8 mouse cellular contexts compared by ENCODE assay signal in the genomic region with DNA sequence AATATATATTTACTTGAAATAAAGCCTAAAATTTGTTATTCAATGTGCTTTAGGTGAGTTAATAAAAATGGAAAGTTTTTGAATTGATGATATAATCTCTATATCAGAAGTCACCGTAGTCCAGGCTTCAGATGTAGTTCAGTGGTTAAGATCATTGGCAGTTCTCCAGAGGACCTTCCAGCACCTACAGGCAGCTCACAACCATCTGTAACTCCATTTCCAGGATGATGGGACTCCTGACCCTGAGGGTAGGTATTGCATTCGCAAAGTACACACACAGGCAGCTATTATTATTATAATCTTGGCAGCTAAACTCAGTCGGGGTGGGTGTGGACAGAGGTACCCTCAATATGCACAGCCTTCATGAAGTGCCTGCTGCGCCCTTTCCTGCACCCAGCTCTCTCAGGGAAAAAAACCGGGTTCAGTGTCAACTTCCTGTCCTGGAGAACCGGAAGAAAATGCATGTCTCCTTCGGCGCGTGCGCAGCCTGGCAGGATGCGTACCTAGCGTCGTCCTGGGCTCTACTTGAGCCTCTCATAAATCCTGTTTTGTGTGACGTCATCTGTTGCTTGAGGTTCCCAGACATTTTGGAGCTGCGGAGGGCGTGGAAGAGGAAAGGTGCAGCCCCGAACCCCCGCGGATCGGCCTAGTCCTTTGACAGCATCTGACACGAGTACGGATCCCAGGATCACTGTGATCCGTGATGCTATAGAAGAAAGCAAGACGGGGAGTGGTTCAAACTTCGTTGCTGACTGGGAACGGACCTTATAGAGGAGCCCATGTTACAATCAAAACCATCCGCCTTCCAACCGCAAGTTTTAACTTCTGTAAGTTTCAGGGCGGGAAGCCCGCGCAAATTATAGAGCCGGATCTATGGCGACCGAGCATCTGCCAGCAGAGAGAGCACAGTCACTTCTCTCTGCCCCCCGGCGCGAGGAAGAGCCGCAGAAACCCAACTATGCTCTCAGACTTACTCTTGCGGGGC. TPM values are rescaled to one million over a fixed set of nuclear protein-coding genes. Genes with fewer than 3 reads are reported as not detected.
DNase-seq lines count a peak whose midpoint lies in the region; ATAC-seq and TF ChIP-seq lines count a peak whose summit lies in the region.

Gene Wdr5b (plus strand): TSS at position 551 of the 985 bp plus-strand sequence.

- peak; percentile 84 to 87 for DNase-seq in CD8-positive naive resting alpha-beta T cell, adult 2 months (ENCODE audit: low read depth in 2 of 2, low spot score in 2 of 2)
- peak; percentile 94 for DNase-seq in c-Kit-positive CD71-negative TER-119-negative erythroid progenitor cells, embryonic 14.5 days (ENCODE audit: low read depth)
- peak; percentile 87 for DNase-seq in forebrain, embryonic 10.5 days (ENCODE audit: extremely low spot score, low spot score)
- peak; percentile 93 to 97 for DNase-seq in kidney, postnatal 25 days
- peak; percentile 90 to 94 (median 92) for DNase-seq in liver, embryonic 14.5 days (ENCODE audit: low read depth in 3 of 3, low spot score in 3 of 3)
- DNase-seq in neural tube, embryonic 11.5 days (ENCODE audit: low spot score), result peak; percentile 90
- peak; percentile 92 for DNase-seq in stomach, postnatal 0 days (ENCODE audit: low spot score)

- 2% methylated on average over 39 of the region's 39 CpGs for WGBS in forebrain, embryonic 10.5 days
- WGBS in heart, embryonic 15.5 days, result 2% methylated on average over 39 of the region's 39 CpGs
- WGBS in liver, embryonic 14.5 days (ENCODE audit: insufficient replicate concordance), result under 1% methylated on average over 39 of the region's 39 CpGs
- 3% methylated on average over 39 of the region's 39 CpGs for WGBS in neural tube, embryonic 11.5 days
- WGBS in stomach, postnatal 0 days, result 2% methylated on average over 39 of the region's 39 CpGs

- peaks cover 44% of the 10 kb centered on the region for H3K36me3 ChIP-seq in forebrain, embryonic 10.5 days (replicated peaks)
- H3K36me3 ChIP-seq in heart, embryonic 15.5 days, result peaks cover 20% of the 10 kb centered on the region
- peaks cover 16% of the 10 kb centered on the region for H3K36me3 ChIP-seq in liver, embryonic 14.5 days (replicated peaks; ENCODE audit: control insufficient read depth, insufficient read depth, low read depth)
- 0 out of 2 replicates have a peak, but pooled peaks cover 1% of the 10 kb centered on the region for H3K36me3 ChIP-seq in neural tube, embryonic 11.5 days (ENCODE audit: control insufficient read depth, insufficient read depth, low read length)
- H3K36me3 ChIP-seq in stomach, postnatal 0 days (ENCODE audit: control insufficient read depth, insufficient read depth, low read length), result peaks cover 10% of the 10 kb centered on the region

- ATAC-seq in heart, embryonic 15.5 days (replicated peaks; ENCODE audit: insufficient number of reproducible peaks, insufficient read depth, low FRiP score, low read depth), result peak; percentile 93
- peak; percentile 94 for ATAC-seq in liver, embryonic 14.5 days (ENCODE audit: insufficient read depth)
- ATAC-seq in neural tube, embryonic 11.5 days (ENCODE audit: insufficient read depth, low FRiP score, low TSS enrichment), result peak; percentile 95
- peak; percentile 98 for ATAC-seq in stomach, postnatal 0 days (ENCODE audit: low FRiP score, low TSS enrichment)

- H3K27me3 ChIP-seq in forebrain, embryonic 10.5 days (ENCODE audit: poor library complexity, severe bottlenecking), result no peaks in the 10 kb centered on the region
- H3K27me3 ChIP-seq in heart, embryonic 15.5 days, result no peaks in the 10 kb centered on the region
- no peaks in the 10 kb centered on the region for H3K27me3 ChIP-seq in liver, embryonic 14.5 days (ENCODE audit: control insufficient read depth, insufficient read depth, low read length)
- no peaks in the 10 kb centered on the region for H3K27me3 ChIP-seq in neural tube, embryonic 11.5 days (ENCODE audit: control insufficient read depth, insufficient read depth, low read length)
- H3K27me3 ChIP-seq in stomach, postnatal 0 days (ENCODE audit: control insufficient read depth, insufficient read depth, low read length), result no peaks in the 10 kb centered on the region

- peak within 1 kb of the TSS; percentile 72 for H3K4me2 ChIP-seq in heart, embryonic 15.5 days
- H3K4me2 ChIP-seq in liver, embryonic 14.5 days (ENCODE audit: low read depth), result peak within 1 kb of the TSS; percentile 76
- peak within 1 kb of the TSS; percentile 76 for H3K4me2 ChIP-seq in neural tube, embryonic 11.5 days (ENCODE audit: low read depth)
- H3K4me2 ChIP-seq in stomach, postnatal 0 days (replicated peaks; ENCODE audit: low read depth), result peak within 1 kb of the TSS; percentile 74

- no peak for TF ChIP-seq CTCF in liver, embryonic 14.5 days (IDR thresholded peaks at IDR 0.05; ENCODE audit: low read depth)
- 0 out of 2 replicates have a peak, but pooled peaks have one; percentile 16 for TF ChIP-seq CTCF in stomach, postnatal 0 days (IDR thresholded peaks at IDR 0.05; ENCODE audit: low read depth)

- peaks cover 21% of the 10 kb centered on the region for H3K4me1 ChIP-seq in forebrain, embryonic 10.5 days
- H3K4me1 ChIP-seq in heart, embryonic 15.5 days (replicated peaks), result peaks cover 32% of the 10 kb centered on the region
- peaks cover 6 to 16% of the 10 kb centered on the region in 2 experiments for H3K4me1 ChIP-seq in liver, embryonic 14.5 days (replicated peaks; ENCODE audit: control insufficient read depth in 2 of 2, insufficient read depth in 2 of 2, low read length in 1 of 2)
- H3K4me1 ChIP-seq in neural tube, embryonic 11.5 days (ENCODE audit: control insufficient read depth, insufficient read depth, low read length), result peaks cover 8% of the 10 kb centered on the region; the same call in 1 of the 2 replicates
- H3K4me1 ChIP-seq in stomach, postnatal 0 days (replicated peaks; ENCODE audit: control insufficient read depth, insufficient read depth), result peaks cover 3% of the 10 kb centered on the region; the same call in 1 of the 2 replicates

- H3K27ac ChIP-seq in forebrain, embryonic 10.5 days, result peak within 1 kb of the TSS; percentile 88
- H3K27ac ChIP-seq in heart, embryonic 15.5 days, result peak within 1 kb of the TSS; percentile 89
- H3K27ac ChIP-seq in liver, embryonic 14.5 days, result peak within 1 kb of the TSS; percentile 68
- peak within 1 kb of the TSS; percentile 44; the same call in 1 of the 2 replicates for H3K27ac ChIP-seq in neural tube, embryonic 11.5 days (ENCODE audit: low read depth, low read length)
- peak within 1 kb of the TSS; percentile 87 for H3K27ac ChIP-seq in stomach, postnatal 0 days (replicated peaks)

- H3K4me3 ChIP-seq in forebrain, embryonic 10.5 days, result peak within 1 kb of the TSS; percentile 69
- peak within 1 kb of the TSS; percentile 63 for H3K4me3 ChIP-seq in heart, embryonic 15.5 days
- H3K4me3 ChIP-seq in liver, embryonic 14.5 days (ENCODE audit: insufficient read depth in 1 of 2, low read depth in 2 of 2, low read length in 2 of 2), result peak within 1 kb of the TSS; percentile 77 to 93
- H3K4me3 ChIP-seq in neural tube, embryonic 11.5 days (ENCODE audit: low read depth, low read length), result peak within 1 kb of the TSS; percentile 58
- H3K4me3 ChIP-seq in stomach, postnatal 0 days (ENCODE audit: low read depth, low read length), result peak within 1 kb of the TSS; percentile 62

- peak; percentile 22; the same call in 1 of the 2 replicates for TF ChIP-seq EP300 in liver, embryonic 14.5 days (IDR thresholded peaks at IDR 0.05; ENCODE audit: low read depth)
- TF ChIP-seq EP300 in stomach, postnatal 0 days (optimal IDR thresholded peaks at IDR 0.05), result no peak

- no peaks in the 10 kb centered on the region for H3K9me3 ChIP-seq in forebrain, embryonic 10.5 days
- H3K9me3 ChIP-seq in heart, embryonic 15.5 days (replicated peaks), result no peaks in the 10 kb centered on the region
- H3K9me3 ChIP-seq in liver, embryonic 14.5 days (ENCODE audit: control insufficient read depth, low read length), result no peaks in the 10 kb centered on the region
- H3K9me3 ChIP-seq in neural tube, embryonic 11.5 days (ENCODE audit: control insufficient read depth, low read length), result no peaks in the 10 kb centered on the region
- no peaks in the 10 kb centered on the region for H3K9me3 ChIP-seq in stomach, postnatal 0 days (ENCODE audit: control insufficient read depth, low read length)

- peak within 1 kb of the TSS; percentile 71 for H3K9ac ChIP-seq in heart, embryonic 15.5 days
- peak within 1 kb of the TSS; percentile 80 for H3K9ac ChIP-seq in liver, embryonic 14.5 days (replicated peaks)
- H3K9ac ChIP-seq in neural tube, embryonic 11.5 days (ENCODE audit: low read length), result peak within 1 kb of the TSS; percentile 69
- H3K9ac ChIP-seq in stomach, postnatal 0 days (ENCODE audit: low read length), result peak within 1 kb of the TSS; percentile 77

RNA-seq across cellular contexts. Expression of gene Wdr5b, which starts in this region (rescaled TPM):
- polyA plus RNA-seq in forebrain, embryonic 10.5 days (2016; fragmentation: Nextera tagmentation; extraction: Ambion mirVana), result 7.1 and 7.9 TPM in 2 replicates
- polyA plus RNA-seq in heart, embryonic 15.5 days (2015; fragmentation: Nextera tagmentation; extraction: Ambion mirVana), result 6.0 and 6.8 TPM in 2 replicates
- polyA plus RNA-seq in liver, embryonic 14.5 days (2012; rRNA removed), result 1.6 and 2.3 TPM in 2 replicates
- polyA plus RNA-seq in liver, embryonic 14.5 days (2014; fragmentation: Nextera tagmentation; extraction: Ambion mirVana), result 2.8 and 2.9 TPM in 2 replicates
- polyA plus RNA-seq in neural tube, embryonic 11.5 days (2014; fragmentation: Nextera tagmentation; extraction: Ambion mirVana), result 10.3 and 11.7 TPM in 2 replicates
- polyA plus RNA-seq in stomach, postnatal 0 days (2015; fragmentation: Nextera tagmentation; extraction: Ambion mirVana), result 5.1 TPM in 2 replicates

Comparison
In these comparisons a context has a peak if more than half of its experiments do, and no peak if none do; other contexts are left out.
1. Peak in every context shown above with its lines: DNase-seq, ATAC-seq, H3K4me3 ChIP-seq and H3K27ac ChIP-seq.